Mouse (Mus musculus) forebrain, embryonic 16.5 days (tissue): ENCODE measurements at regions not wholly inside any gene's neighbourhood (a gene's known extent, or its start where the extent isn't known, plus 50 kb on each side); places are given as distances from the start of the nearest gene placed in this dataset.

Experiments
- ATAC-seq: fragments of 200-750 bp; cut with Nextera tagmentation; 2 replicates; pipeline ENCODE4 v1.8.0; 2017; ENCODE audit warnings: mild to moderate bottlenecking, moderate library complexity
- H3K27ac ChIP-seq: fragments of 300-500 bp; sonication (generic); 2 replicates; pipeline ENCODE4 v1.5.1; 2014; ENCODE audit warnings: low read length, control low read depth
- H3K27me3 ChIP-seq: fragments of 300-500 bp; sonication (generic); replicated peaks from 2 replicates; pipeline ENCODE4 v1.6.1; 2014; ENCODE audit warnings: low read length; ENCODE audit not compliant: control insufficient read depth, insufficient read depth
- H3K36me3 ChIP-seq: fragments of 300-500 bp; sonication (generic); 2 replicates; pipeline ENCODE4 v1.6.1; 2014; ENCODE audit not compliant: control insufficient read depth, insufficient read depth
- H3K4me1 ChIP-seq: fragments of 300-500 bp; sonication (generic); replicated peaks from 2 replicates; pipeline ENCODE4 v1.6.1; 2014; ENCODE audit warnings: low read length; ENCODE audit not compliant: control insufficient read depth, insufficient read depth
- H3K4me2 ChIP-seq: fragments of 300-500 bp; sonication (generic); 2 replicates; pipeline ENCODE4 v1.6.1; 2014; ENCODE audit warnings: mild to moderate bottlenecking, low read length, control low read depth
- H3K4me3 ChIP-seq: fragments of 300-500 bp; sonication (generic); replicated peaks from 2 replicates; pipeline ENCODE4 v1.5.1; 2014; ENCODE audit warnings: mild to moderate bottlenecking, low read length, control low read depth
- H3K9ac ChIP-seq: fragments of 300-500 bp; sonication (generic); replicated peaks from 2 replicates; pipeline ENCODE4 v1.6.1; 2014; ENCODE audit warnings: low read depth, low read length, control low read depth
- H3K9me3 ChIP-seq: fragments of 300-500 bp; sonication (generic); 2 replicates; pipeline ENCODE4 v1.6.1; 2016; ENCODE audit warnings: low read length; ENCODE audit not compliant: control insufficient read depth
- WGBS: fragments of 180-500 bp; shearing (Covaris S2); extraction: QIAGEN DNeasy Blood & Tissue Kit; methylation state at CpG from one replicate; pipeline ENCODE4 v1.1.7; 2014; 5-methylcytosine and 5-hydroxymethylcytosine counted together

DNA sequence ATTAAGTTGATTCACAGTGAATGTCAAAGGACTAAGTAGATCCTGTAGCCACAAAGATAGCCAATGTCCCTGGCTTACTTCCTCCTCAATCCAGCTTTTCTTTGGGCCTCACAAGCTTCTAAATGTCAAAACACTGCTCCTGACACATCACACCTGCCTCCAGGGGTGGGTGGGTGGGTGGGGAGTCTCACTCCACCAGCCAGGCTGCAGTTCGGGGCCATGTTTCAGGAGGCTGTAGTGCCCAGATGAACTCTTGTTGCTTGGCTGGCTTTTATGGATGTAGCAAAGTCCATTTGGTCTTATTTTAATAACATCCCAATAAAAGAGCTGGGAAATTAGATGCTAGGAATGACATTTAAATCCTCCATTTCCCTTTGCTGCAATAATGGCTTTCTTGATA, 94.5 kb upstream of the Nt5c1b start:
- Histone ChIP-seq H3K27me3 (no peaks in the 10 kb centered on the region), H3K27ac (no peak overlapping the region), H3K9ac (no peak overlapping the region), H3K4me2 (no peak overlapping the region), H3K36me3 (no peaks in the 10 kb centered on the region), H3K4me1 (no peaks in the 10 kb centered on the region), H3K4me3 (no peak overlapping the region), H3K9me3 (no peaks in the 10 kb centered on the region)
- no peak for ATAC-seq
- 88% methylated on average over 1 of the region's 1 CpGs for WGBS

DNA sequence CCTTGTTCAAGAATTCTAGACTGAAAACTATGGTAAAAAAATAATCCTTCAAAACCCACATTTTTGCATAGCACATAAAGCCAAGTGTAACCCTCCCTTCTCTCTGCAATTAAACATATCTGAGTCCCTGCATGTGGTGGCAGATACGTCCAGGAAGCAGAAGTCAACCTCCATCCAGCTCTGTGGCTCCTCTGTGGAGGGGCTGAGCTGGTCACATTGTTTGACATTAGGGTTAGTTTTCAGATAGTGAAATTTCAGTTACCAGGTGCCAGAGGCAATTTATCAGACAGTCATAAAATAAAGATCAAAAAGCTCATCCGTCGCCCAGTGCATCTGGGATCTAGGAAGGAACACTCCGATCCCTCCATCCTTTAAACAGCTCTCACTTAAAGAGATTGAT, 77.1 kb upstream of the Nt5c1b start:
- WGBS: 94% methylated on average over 4 of the region's 4 CpGs
- Histone ChIP-seq H3K9me3 (no peaks in the 10 kb centered on the region), H3K4me3 (no peak overlapping the region), H3K36me3 (no peaks in the 10 kb centered on the region), H3K27ac (no peak overlapping the region), H3K9ac (no peak overlapping the region), H3K4me2 (no peak overlapping the region), H3K27me3 (no peaks in the 10 kb centered on the region), H3K4me1 (no peaks in the 10 kb centered on the region)
- no peak for ATAC-seq

DNA sequence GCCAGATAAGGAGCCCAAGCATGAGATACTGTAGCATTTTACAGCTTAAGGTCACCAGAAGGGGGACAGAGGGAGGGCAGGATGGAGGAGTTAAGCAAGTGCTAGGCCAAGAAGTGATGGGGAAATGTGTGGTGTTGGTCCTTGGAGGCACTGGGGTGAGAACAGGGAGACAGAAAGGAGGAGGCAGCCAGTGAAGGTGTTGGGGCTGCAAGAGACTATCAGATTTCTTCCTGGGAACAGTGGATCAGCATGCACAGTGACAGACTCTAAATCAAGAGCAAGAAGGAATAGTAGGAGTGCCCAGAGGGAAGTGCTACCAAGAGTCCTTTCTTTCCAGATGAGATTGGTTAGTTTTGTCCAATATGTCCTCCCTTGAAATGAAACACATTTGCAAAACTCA, 63.8 kb upstream of the Nt5c1b start:
- H3K9me3 ChIP-seq: no peaks in the 10 kb centered on the region
- H3K27ac ChIP-seq: no peak overlapping the region
- no peak overlapping the region for H3K9ac ChIP-seq
- H3K36me3 ChIP-seq: no peaks in the 10 kb centered on the region
- ATAC-seq: no peak
- no peak overlapping the region for H3K4me3 ChIP-seq
- no peaks in the 10 kb centered on the region for H3K27me3 ChIP-seq
- no peak overlapping the region for H3K4me2 ChIP-seq
- no peaks in the 10 kb centered on the region for H3K4me1 ChIP-seq
